Mouse (Mus musculus) T-helper 17 cell (primary cell): ENCODE results near the gene Washc4.
"Not testable (repeated sequence)": the region's sequence is repeated elsewhere in the genome, so short reads cannot be mapped to it uniquely, and the experiment has no call there.

Source experiments
- in situ Hi-C, 2 experiments: fragments of 300-600 bp; cut with MboI, MseI; formaldehyde crosslinking; loops; 1 replicate in 1 of 2; 2 replicates in 1 of 2; pipeline ENCODE4 v1.15.1; 2025; ENCODE audit warnings: high pct_unique_total_duplicates in 2 of 2

Gene Washc4

DNA sequence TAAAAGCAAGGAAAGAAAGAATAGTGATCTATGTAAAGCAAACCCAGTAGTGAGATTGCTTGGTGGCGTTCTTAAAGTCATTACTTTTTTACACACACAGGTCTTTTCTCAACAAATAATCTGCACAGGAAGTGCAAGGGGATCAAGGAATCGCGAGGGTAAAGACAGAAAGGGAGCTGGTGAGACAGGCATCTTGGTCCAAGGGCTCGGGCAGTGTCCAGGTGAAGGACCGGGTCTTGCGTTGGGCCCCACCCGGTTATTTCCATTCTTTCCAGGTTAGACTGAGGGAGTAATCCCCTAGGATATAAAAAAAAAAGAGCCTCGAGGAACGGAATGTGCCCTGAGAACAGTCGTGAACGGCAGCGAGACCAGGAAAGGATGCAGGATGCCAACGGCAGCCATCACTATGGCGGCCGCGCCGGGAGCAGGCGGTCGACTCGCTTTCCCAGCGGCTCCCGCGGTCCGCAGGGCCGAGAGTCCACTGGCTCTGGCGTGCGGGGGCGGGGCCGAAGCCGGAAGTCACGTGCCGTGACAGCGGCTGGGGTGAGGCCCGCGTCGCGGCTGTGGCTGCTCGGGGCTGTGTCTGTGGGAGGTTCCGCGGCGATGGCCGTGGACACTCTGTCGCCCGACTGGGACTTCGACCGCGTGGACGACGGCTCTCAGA lies at the start of gene Washc4:
Washc4 (plus strand) TSS at position 314 of the 664 bp plus-strand sequence.
- in situ Hi-C loops: loop anchor here in 1 of 2 experiments (25.0 kb wide), 1 partner anchor 631 kb away; no protein-coding TSS in a partner anchor

DNA sequence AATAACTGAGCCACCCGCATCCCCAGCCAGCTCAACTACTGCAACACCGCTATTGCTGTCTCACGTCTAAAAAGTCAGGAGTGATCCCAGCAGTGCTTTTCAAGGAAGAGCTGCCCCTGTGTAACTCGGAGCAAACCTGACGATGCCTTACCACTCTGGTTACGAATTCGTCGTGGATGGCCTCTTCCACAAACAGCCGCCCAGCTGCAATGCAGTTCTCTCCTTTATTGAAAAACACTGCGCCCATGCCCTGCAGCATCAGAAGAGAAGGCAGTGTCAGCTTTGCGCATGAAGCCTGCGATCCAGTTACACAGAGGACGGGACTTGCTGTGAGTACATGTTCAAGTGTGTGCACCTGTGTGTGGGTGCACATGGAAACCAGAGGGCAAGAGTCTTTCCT lies 46.2 kb upstream of the Washc4 start:
- in situ Hi-C loops: no loop called here

DNA sequence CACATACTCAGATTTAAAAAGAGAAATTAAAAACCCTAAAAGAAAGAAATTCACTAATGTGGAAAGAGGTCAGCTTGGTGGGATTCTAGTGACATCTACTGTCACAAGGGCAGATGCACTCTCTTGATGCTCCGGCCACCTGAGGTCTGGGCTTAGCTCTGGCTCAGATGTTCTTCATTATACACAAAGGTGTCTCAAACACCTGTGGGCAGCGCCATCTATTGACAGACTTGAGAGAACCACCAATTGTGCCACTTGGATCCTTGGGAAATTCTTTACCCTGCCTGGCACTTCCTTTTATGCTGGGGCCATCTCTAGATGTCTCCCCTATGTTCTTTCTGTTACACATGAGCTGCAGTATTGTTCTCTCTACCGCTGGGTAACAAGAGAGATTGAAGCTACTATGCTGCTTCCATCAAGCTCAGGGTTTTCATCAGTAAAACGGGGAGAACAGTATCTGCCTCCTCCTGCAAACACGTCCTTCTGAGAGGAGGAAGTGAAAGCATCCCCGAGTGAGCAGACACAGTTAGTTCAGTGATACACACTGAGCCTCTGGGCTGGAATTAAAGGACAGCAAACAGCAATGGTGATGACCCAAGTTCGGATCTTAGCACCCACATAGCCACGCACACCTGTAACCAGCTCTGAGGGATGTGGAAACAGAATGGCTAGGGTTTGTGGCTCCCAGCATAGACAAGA lies 34.4 kb upstream of the Washc4 start:
- in situ Hi-C loops: loop anchor here (5.0 to 10.0 kb wide), 3 partner anchors 274 to 582 kb away; no protein-coding TSS in a partner anchor

DNA sequence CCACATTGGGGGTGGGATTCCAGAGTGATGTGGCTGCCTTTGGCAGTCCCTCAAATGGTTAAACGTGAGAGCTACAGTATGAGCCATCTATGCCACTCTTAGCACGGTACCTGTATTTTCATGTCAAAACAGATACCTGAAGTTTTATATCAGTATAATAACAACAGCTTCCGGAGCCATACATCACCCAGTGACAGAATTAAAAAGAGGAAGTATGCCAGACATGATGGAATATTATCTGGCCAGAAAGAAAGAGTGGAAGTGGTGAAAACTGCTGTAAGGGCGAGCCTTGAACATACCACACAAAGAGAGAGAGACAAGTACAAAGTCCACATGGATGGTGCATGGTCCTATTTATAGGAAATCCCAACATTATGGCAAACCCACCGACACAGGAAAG lies 32.2 kb upstream of the Washc4 start:
- in situ Hi-C loops: no loop called here

DNA sequence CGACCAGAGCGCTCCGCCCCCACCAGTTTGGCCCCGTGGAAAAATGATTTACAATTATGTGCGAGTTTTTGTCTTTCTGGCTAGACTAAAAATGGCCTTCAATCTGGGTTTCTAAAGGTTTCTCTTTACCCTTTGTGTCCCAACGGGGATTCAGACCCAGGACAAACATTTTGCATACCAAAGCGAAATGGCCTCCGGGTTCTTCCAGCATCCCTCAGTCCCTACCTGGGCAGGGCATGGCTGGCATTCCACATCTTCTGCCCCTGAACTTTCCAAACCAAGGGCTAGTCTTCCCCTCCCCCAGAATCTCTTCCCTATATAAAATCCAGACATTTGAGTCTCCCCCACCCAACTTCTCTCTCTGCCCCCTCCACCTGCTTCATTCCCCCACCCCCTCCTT lies 29.8 kb upstream of the Washc4 start:
- in situ Hi-C loops: no loop called here

DNA sequence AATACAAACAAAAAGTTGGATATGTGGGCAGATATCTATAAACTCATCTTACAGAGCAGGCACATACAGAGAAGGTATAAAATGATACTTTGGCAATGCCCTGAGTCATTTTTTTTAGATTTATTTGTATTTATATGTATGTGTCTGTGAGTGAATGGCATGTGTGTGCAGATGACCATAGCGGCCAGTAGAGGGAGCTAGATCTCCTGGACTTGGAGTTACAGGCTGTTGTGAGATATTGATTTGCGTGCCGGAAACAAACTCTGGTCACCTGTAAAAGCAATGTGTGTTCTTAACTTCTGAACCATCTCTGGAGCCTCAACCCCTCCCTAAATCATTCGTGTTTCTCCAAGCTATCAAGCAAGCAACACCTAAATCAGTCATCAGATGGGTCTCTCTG lies 22.6 kb upstream of the Washc4 start:
- in situ Hi-C loops: no loop called here

DNA sequence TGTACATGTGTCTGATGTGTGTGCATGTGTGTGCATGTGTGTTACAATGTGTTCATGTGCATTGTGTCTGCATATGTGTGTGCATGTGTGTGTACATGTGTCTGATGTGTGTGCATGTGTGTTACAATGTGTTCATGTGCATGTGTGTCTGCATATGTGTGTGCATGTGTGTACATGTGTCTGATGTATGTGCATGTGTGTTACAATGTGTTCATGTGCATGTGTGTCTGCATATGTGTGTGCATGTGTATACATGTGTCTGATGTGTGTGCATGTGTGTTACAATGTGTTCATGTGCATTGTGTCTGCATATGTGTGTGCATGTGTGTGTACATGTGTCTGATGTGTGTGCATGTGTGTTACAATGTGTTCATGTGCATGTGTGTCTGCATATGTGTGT lies 19.3 kb upstream of the Washc4 start:
- in situ Hi-C loops: not testable (repeated sequence)

DNA sequence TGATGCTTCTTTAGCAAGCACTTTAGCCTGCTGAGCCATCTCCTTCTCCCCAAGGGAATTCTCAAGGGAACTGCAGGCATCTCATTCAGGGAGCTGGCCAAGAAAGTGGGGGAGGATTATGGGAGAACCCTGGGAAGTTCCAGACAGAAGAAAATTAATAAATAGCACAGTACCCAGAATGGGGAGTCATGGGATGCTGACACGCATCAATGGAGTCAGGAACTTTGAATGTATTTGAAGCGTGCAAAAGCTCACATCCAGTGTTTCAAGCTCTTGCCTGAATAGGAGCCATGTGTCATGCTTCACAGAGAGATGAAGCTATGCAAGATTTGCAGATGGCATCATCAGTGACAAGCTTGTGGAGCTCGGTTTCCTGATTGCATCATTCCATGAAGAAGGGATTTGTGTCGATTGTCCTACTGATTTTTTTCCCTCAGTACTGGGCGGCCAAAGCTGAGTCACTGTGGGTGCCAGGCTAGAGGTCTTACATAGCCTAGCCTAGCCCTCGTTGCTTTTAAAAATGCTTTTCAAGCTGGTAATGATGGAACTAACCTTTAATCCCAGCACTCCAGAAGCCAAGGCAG lies 13.1 kb upstream of the Washc4 start:
- in situ Hi-C loops: loop anchor here in 1 of 2 experiments (10.0 to 25.0 kb wide), 2 partner anchors 618 to 884 kb away; no protein-coding TSS in a partner anchor

DNA sequence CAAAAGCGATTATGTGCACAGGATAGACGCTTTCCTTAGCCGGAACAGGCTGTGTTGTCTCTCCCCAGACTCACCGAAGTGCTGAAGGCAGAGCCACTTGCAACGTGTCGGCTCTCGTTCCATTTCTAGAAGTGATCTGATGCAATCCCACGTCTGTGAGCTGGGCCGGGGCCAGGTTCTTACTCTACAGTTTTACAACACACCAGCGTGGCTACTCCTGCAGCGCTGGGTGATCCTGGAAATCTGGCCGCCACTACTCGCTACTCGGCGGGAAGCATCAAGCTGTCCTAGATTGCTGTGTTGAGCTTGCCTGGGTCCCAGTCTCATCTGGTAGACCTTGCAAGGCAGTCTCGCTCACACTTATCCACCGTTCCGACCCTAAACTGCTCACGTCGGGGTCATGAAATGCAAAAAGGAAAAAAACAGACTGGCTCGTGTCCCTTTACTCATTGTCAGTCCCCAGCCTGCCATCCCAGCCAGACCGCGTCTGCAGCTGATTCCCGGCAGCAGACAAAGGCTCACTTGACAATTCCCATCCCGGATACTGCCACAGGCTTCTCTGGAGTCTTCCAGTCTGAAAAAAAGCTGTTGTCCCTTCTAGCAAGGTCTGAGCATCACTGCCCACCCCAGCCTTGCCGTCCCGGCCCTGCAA lies 10.2 kb upstream of the Washc4 start:
- in situ Hi-C loops: loop anchor here in 1 of 2 experiments (10.0 to 25.0 kb wide), 2 partner anchors 621 to 881 kb away; no protein-coding TSS in a partner anchor

DNA sequence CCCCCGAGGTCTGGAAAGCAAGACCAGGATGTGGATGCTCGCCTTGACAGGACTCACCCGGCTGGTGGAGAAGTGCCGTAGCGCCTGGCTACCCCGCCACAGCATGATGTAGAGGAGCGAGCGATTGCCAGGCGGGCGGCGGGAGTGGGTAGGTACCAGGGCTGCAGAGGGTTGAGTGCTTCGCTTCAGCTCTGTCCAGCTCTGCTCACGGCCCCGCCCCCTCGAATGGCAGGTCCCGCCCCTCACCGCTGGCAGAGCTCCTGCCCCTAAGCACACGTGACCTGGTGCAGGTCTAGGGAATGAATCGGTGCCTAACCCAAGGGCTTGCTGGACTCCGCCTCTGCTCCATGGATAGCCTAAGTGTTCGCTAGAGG lies 9.7 kb upstream of the Washc4 start, which contains the start of gene Aldh1l2:
Aldh1l2 (minus strand) TSS at position 231 of the 374 bp plus-strand sequence.
- in situ Hi-C loops: loop anchor here in 1 of 2 experiments (10.0 to 25.0 kb wide), 2 partner anchors 622 to 881 kb away; no protein-coding TSS in a partner anchor

DNA sequence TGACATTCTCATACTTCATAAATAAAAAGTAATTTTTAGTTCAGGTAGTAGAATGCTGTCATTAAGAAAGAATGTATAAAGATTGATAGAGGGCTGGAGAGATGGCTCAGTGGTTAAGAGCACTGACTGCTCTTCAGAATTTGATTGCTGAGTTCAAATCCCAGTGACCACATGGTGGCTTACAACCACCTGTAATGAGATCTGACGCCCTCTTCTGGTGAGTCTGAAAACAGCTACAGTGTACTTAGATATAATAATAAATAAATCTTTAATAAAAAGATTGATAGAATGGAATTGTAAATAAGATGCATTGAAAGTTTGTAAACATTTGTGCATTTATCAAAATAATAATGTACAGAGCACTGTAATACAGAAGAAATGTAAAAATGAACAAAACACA lies 7.1 kb upstream of the Washc4 start:
- in situ Hi-C loops: loop anchor here in 1 of 2 experiments (10.0 to 25.0 kb wide), 2 partner anchors 624 to 878 kb away; no protein-coding TSS in a partner anchor

DNA sequence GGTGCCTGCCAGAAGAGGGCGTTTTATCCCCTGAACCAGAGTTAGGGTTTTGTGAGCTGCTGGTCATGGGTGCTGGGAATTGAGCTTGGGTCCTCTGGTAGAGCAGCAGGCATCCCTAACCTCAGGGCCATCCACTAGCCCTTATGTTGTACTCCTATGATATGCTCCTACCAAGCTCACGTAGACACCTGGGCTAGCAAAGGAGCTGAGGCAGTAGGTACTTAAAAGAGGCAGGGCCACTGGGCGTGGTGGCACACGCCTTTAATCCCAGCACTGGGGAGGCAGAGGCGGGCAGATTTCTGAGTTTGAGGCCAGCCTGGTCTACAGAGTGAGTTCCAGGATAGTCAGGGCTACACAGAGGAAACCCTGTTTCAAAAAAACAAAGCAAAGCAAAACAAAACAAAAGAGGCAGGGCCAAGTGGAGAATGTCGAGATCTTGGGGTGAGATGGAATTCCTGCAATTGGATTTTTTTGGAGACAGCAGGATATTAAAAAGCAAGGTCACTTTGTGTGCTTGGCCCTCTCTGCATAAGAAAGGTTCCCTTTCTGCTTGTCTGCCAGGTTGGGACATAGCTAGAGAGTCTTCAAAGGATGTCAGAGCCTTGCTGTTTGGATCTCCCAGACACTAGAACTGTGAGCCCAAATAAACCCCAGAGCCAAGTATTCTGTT lies 4.1 kb upstream of the Washc4 start:
- in situ Hi-C loops: loop anchor here in 1 of 2 experiments (10.0 to 25.0 kb wide), 2 partner anchors 627 to 875 kb away; no protein-coding TSS in a partner anchor

DNA sequence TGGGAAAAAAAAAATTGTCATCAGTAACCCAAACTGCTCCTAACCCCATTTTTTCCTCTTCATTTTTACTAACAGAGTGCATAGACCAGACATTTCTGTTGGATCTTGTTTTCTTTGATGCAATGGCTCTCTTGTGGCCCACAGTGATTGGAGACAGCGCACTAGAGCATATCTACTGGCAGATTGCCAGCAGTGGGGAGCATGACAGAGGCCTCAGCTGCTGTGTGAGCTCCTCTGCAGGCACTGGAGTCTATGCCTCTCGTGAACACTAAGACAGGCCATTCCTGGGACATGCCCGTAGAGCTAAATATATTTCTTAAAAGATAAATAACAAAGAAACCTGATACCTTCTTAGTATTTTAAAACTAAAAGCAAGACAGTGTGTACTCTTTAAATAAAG lies 3.5 kb upstream of the Washc4 start:
- in situ Hi-C loops: loop anchor here in 1 of 2 experiments (25.0 kb wide), 1 partner anchor 628 kb away; no protein-coding TSS in a partner anchor

DNA sequence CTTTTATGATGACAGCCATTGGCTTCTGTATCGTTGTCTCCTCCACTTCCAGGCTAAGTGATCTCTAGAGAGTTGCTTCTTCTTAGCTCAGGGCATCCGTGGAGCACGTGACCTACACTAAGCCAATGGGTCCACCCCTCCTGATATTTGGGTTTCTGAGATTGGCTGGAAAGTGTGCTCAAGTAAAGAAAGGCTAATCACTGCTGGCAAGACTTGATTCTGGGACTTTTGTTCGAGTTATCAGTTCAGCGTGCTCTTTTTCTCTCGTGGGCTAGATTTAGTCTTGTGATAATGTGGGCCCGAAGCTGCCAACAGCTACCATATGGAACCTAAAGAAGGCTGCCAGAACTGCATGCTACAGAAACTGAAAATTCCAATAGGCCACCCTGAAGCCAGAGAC lies 1.3 kb upstream of the Washc4 start:
- in situ Hi-C loops: loop anchor here in 1 of 2 experiments (25.0 kb wide), 1 partner anchor 630 kb away; no protein-coding TSS in a partner anchor

DNA sequence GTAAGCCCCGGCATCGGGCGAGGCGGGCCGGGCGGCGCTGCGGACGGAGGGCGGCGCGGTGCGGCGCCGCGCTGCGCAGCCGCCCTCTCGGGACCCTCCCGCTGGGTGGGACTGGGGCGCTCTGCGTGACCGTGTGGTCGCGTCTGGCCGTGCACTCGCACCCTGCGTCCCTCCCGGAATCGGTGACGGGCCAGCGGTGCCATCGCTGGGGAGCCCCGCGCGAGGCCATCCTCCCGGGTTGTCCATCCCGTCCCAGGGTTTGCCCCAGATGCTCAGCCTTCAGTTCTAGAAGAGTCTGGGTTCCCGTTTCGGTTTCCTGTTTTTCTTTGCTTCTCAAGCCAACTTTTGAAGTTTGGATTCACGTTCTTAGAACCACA lies 539 bp downstream of the Washc4 start:
- in situ Hi-C loops: loop anchor here in 1 of 2 experiments (25.0 kb wide), 1 partner anchor 632 kb away; no protein-coding TSS in a partner anchor

DNA sequence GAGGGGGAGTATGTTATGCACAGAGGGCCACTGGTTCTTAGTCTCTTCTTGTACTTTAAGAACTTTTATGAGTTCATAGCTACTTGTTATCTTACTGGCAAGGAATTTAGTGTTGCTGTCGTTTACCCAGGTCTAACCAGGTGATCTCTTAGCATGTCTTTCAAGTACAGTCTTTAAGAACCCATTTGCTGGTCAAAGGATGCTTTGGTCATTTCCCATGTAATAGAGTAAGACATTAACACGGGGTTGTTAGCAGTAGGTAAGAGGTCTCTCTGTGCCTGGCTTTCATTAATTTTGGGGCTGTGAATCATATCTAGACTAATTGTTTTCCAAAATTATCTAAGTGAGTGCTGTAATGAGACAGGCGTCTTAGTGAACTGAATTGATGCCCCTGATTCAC lies 1.8 kb downstream of the Washc4 start:
- in situ Hi-C loops: loop anchor here in 1 of 2 experiments (25.0 kb wide), 1 partner anchor 633 kb away; no protein-coding TSS in a partner anchor

DNA sequence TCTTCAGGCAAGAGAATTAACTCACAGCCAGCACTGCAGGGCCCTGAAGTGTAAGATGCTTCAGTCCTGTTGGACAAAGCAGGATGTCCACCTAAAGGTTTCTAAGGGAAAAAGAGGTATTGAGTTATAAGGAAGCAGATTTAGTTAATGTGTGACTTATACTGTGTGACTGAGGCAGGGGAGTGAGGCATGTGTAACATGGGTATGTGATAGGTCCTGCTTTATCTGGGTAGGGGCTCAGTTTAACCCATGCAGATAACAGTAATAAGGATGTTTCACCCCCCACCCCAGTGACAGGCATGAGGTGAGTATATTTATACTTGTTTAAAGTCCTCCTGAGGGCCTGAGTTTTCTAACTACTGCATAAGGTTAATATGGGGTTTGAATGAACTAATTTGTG lies 19.5 kb downstream of the Washc4 start:
- in situ Hi-C loops: no loop called here

DNA sequence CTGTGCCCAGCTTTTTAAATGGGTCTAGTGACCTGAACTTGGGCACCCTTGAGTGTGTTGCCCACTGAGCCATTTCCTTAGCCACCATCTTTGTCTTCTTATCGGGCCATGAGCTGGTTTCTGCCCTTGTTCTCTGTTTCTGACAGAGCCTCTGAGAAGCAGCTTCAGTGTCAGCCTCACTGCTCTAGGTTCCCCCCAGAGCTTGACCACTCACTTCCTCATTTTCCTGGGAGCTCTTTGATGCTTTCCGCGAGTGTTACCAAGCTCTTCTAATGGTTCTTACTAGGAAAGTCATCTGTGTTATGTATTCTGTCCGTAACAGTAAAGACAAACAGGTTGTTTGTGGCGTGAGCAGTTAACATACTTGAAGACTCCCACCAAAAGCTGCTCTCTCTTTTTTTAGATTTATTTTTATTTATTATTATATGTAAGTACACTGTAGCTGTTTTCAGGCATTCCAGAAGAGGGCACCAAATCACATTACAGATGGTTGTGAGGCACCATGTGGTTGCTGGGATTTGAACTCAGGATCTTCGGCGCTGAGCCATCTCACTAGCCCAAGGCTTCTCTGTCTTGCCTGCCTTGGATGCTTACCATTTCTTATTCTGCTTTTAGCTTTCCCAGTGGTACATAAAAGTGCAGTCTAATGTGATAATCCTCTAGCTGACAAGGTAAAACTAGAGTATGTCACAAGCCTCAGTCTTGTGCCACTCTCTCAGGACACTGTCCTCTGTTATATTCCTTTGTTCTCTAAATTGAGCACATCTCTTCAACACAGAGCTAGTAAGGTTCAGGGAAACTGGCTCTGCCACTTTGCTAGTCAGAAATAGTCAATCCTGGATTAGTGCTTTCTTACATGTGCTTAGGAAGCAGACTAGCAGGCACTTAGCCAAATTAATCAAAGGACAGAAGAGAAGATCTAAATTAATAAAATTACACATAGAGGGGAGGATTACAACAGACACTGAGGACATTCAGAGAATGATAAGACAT lies 22.2 kb downstream of the Washc4 start:
- in situ Hi-C loops: no loop called here

DNA sequence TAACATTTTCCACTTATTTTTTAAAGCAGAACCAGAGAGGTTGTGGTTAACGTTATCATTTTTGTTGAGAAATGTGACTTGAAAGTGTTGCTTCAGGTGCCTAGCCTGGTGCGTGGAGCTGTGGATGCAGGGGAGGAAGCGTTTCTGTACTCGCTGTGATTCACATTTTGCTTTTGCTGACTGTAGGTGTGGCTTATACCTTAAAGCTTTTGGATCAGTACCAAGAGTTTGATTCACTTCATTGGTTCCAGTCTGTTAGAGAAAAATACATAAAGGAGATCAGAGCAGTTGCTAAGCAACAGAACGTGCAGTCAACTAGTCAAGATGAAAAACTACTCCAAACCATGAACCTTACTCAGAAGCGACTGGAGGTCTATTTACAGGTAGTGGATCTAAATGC lies 47.2 kb downstream of the Washc4 start:
- in situ Hi-C loops: no loop called here

DNA sequence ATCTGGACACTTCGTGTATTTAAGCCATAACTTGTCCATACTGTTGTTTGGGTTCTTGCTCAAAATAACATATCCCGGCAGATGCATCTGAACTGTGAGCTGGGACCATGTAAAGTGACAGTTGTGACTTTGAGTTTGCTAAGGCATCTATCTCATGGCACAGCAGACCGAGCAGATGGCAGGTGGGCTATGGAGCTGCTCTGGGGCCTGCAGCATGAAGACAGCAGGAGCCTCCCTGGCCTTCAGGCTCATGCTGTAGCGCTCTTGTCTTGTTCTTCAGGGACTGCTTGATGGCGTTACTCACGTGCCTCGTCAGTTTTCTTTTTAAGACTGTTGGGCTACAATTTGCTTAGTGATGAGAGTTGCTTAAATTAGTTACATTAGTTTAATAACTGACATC lies 49.1 kb downstream of the Washc4 start:
- in situ Hi-C loops: no loop called here
